Mouse (Mus musculus) forebrain, postnatal 0 days (tissue): Measurements from ENCODE around the gene Tank. TPM values are rescaled to one million over a fixed set of nuclear protein-coding genes. Genes with fewer than 3 reads are reported as not detected.

Experiments used
- ATAC-seq: fragments of 200-750 bp; cut with Nextera tagmentation; 2 replicates; pipeline ENCODE4 v1.8.0; 2017; ENCODE audit warnings: mild to moderate bottlenecking, moderate library complexity
- DNase-seq: peaks from one replicate; pipeline ENCODE4 v3.0.0-alpha.2; 2015
- H3K27ac ChIP-seq: fragments of 300-500 bp; sonication (generic); 2 replicates; pipeline ENCODE4 v1.5.1; 2014; ENCODE audit warnings: low read depth, mild to moderate bottlenecking, antibody characterized with exemption, low read length, moderate library complexity, mixed read lengths
- H3K27me3 ChIP-seq: fragments of 300-500 bp; sonication (generic); 2 replicates; pipeline ENCODE4 v1.6.1; 2014; ENCODE audit warnings: mild to moderate bottlenecking, low read length, mixed read lengths; ENCODE audit not compliant: insufficient read depth
- H3K36me3 ChIP-seq: fragments of 300-500 bp; sonication (generic); 2 replicates; pipeline ENCODE4 v1.6.1; 2014; ENCODE audit warnings: mild to moderate bottlenecking, moderate library complexity; ENCODE audit not compliant: insufficient read depth
- H3K4me1 ChIP-seq: fragments of 300-500 bp; sonication (generic); 2 replicates; pipeline ENCODE4 v1.6.1; 2014; ENCODE audit warnings: antibody characterized with exemption; ENCODE audit not compliant: insufficient read depth
- H3K4me2 ChIP-seq: fragments of 300-500 bp; sonication (generic); 2 replicates; pipeline ENCODE4 v1.6.1; 2014; ENCODE audit warnings: low read depth, mild to moderate bottlenecking, moderate library complexity
- H3K4me3 ChIP-seq: fragments of 300-500 bp; sonication (generic); 2 replicates; pipeline ENCODE4 v1.5.1; 2014; ENCODE audit warnings: low read depth, low read length, mixed read lengths
- H3K9ac ChIP-seq: fragments of 300-500 bp; sonication (generic); 2 replicates; pipeline ENCODE4 v1.6.1; 2014; ENCODE audit warnings: mild to moderate bottlenecking
- H3K9me3 ChIP-seq: fragments of 300-500 bp; sonication (generic); 2 replicates; pipeline ENCODE4 v1.6.1; 2016; ENCODE audit warnings: low read length
- CTCF ChIP-seq: sonication (generic); IDR thresholded peaks from 2 replicates; pipeline ENCODE4 v1.5.1; 2016; ENCODE audit warnings: antibody characterized with exemption, control low read depth, low read depth
- WGBS: fragments of 180-500 bp; shearing (Covaris S2); extraction: QIAGEN DNeasy Blood & Tissue Kit; methylation state at CpG from one replicate; pipeline ENCODE4 v1.1.7; 2014; 5-methylcytosine and 5-hydroxymethylcytosine counted together
- polyA plus RNA-seq: library from polyadenylated mRNA; unstranded; fragments of >200 nt; fragmentation: Nextera tagmentation; extraction: Ambion mirVana; gene quantifications from 2 replicates; pipeline ENCODE4 v1.2.1, GENCODE M21; 2015
- total RNA-seq: library from RNA; depleted of rRNA; stranded (reverse); fragments of >200 nt; gene quantifications from 2 replicates; pipeline ENCODE4 v1.2.3, GENCODE M21; 2014

Gene Tank
- total and polyA plus RNA-seq, 2 experiments from 2014 or later = 24.5 to 35.5 TPM

DNA sequence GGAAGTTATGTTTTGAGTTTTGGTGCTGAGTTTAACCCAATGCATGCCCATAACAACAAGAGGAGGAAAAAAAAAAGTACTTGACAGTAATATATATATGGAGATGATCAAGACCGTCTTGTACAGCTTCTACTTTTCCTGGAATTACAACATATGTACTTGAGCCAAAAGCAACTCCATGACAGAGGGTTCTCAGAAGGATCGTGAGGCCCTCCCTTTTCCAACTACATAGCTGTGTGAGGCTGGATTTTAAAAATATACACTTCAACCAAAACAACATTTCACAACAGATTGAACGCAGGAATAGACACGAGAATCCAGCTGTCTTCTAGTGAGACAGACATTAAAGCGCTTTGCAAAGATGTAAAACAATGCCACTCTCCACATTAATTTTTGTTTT lies 26.7 kb upstream of the Tank start:
- Histone ChIP-seq H3K4me1 (peaks cover 8% of the 10 kb centered on the region), H3K27me3 (no peaks in the 10 kb centered on the region), H3K9me3 (no peaks in the 10 kb centered on the region), H3K9ac (no peak overlapping the region), H3K4me2 (no peak overlapping the region), H3K36me3 (no peaks in the 10 kb centered on the region), H3K4me3 (no peak overlapping the region), H3K27ac (no peak overlapping the region)
- ATAC-seq = peak; percentile 42; the same call in 1 of the 2 replicates
- TF ChIP-seq CTCF = no peak
- 69% methylated on average over 5 of the region's 5 CpGs for WGBS
- no peak for DNase-seq

GRCm38 (mm10) chr2:61555367-61555766 lies 23.0 kb upstream of the Tank start:
- H3K27ac ChIP-seq = no peak overlapping the region
- no peak overlapping the region for H3K4me2 ChIP-seq
- peaks cover 8% of the 10 kb centered on the region for H3K4me1 ChIP-seq
- ATAC-seq (no peak), DNase-seq (peak; percentile 28)
- H3K36me3 ChIP-seq = no peaks in the 10 kb centered on the region
- WGBS = 43% methylated on average over 7 of the region's 7 CpGs
- no peak overlapping the region for H3K4me3 ChIP-seq
- no peak overlapping the region for H3K9ac ChIP-seq
- TF ChIP-seq CTCF = no peak
- no peaks in the 10 kb centered on the region for H3K27me3 ChIP-seq
- H3K9me3 ChIP-seq = no peaks in the 10 kb centered on the region

DNA sequence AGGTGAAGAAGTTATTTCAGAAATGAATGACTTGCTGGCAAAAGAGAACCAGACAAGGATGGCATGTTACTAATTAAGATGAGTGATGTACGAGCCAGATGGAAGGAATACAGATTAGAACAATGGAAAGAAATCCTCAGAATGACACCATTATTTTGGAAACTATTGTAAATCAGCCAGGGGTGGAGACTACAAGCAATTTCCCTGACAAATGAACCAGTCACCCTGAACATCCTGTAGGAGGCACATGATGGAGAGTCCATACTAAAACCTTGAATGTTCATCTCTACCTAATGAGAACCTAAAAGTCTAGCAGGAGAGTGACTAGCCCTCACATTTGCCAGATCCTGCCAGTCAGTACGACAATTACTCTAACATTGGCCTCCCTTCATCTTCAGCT lies 22.6 kb upstream of the Tank start:
- peak; percentile 35; the same call in 1 of the 2 replicates for ATAC-seq

DNA sequence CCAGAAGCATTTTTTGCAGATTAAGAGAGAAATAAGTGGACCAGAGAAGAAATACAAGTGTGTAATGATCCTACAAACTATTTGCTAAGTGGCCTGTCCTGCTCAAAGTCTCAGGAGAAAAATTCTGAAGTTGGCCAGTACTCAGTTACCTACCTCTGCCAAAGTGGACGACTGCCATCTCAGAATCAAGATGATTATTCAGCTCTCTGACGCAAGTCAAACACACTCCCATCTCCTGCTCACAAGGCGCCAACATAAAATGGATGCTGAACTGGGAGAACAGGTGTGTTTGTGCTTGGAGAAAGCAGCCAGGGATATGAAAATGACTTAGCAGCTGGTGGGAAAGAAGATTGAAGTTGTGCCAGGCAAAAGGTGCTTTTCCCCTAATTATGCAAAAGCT lies 21.7 kb upstream of the Tank start:
- no peaks in the 10 kb centered on the region for H3K36me3 ChIP-seq
- no peak for ATAC-seq
- TF ChIP-seq CTCF = no peak
- H3K4me1 ChIP-seq = peaks cover 8% of the 10 kb centered on the region
- no peak overlapping the region for H3K9ac ChIP-seq
- H3K27ac ChIP-seq = no peak overlapping the region
- H3K4me3 ChIP-seq = no peak overlapping the region
- no peak overlapping the region for H3K4me2 ChIP-seq
- H3K9me3 ChIP-seq = no peaks in the 10 kb centered on the region
- 60% methylated on average over 3 of the region's 3 CpGs for WGBS
- DNase-seq = no peak
- H3K27me3 ChIP-seq = no peaks in the 10 kb centered on the region

More for the DNA sequence above, 22.6 kb upstream of the Tank start:
- no peak overlapping the region for H3K9ac ChIP-seq
- H3K36me3 ChIP-seq = no peaks in the 10 kb centered on the region
- peaks cover 8% of the 10 kb centered on the region for H3K4me1 ChIP-seq
- TF ChIP-seq CTCF = no peak
- no peak overlapping the region for H3K4me3 ChIP-seq
- H3K27ac ChIP-seq = no peak overlapping the region
- H3K27me3 ChIP-seq = no peaks in the 10 kb centered on the region
- 25% methylated on average over 2 of the region's 2 CpGs for WGBS
- DNase-seq = peak; percentile 16
- no peaks in the 10 kb centered on the region for H3K9me3 ChIP-seq
- no peak overlapping the region for H3K4me2 ChIP-seq

DNA sequence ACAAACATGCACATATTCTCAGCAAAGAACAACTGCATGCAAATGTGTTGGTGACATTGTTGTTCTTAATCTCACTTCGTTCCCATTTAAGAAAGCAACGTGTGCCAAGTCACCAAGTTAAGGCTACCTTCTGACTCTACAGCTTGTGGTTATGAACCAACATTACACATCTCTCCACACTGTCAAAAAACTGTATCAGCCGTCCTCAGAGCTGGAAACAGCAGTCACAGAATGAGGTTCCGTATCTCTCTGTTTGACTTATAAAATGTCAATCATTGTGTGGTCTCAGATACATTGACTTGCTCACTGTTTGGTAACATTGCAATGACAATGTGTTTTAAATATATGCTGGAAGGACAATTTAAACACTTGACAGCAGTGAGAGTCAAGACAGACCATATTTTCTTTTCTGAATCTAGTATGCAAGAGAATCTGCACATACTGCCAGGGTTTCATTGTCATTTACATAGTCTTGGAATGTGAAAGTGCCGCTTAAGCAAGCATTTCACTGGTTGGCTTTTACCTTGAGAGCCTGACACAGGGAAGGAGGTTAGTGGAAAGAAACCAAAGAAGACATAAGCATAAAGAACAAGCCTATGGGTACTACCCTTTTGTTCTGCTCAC lies 20.4 kb upstream of the Tank start:
- H3K4me3 ChIP-seq = no peak overlapping the region
- H3K27ac ChIP-seq = no peak overlapping the region
- 60% methylated on average over 5 of the region's 5 CpGs for WGBS
- ATAC-seq (peak; percentile 85), DNase-seq (peak; percentile 51)
- H3K27me3 ChIP-seq = no peaks in the 10 kb centered on the region
- no peak overlapping the region for H3K4me2 ChIP-seq
- no peak overlapping the region for H3K9ac ChIP-seq
- no peaks in the 10 kb centered on the region for H3K9me3 ChIP-seq
- TF ChIP-seq CTCF = no peak
- H3K36me3 ChIP-seq = no peaks in the 10 kb centered on the region
- peaks cover 8% of the 10 kb centered on the region for H3K4me1 ChIP-seq

GRCm38 (mm10) chr2:61561058-61561457 lies 17.3 kb upstream of the Tank start:
- H3K4me3 ChIP-seq = no peak overlapping the region
- DNase-seq (no peak), ATAC-seq (no peak)
- H3K9ac ChIP-seq = no peak overlapping the region
- no peak overlapping the region for H3K4me2 ChIP-seq
- no peaks in the 10 kb centered on the region for H3K27me3 ChIP-seq
- TF ChIP-seq CTCF = no peak
- 0 out of 2 replicates have a peak, but pooled peaks cover 3% of the 10 kb centered on the region for H3K4me1 ChIP-seq
- WGBS = 0% methylated on average over 1 of the region's 1 CpGs
- H3K27ac ChIP-seq = no peak overlapping the region
- H3K9me3 ChIP-seq = no peaks in the 10 kb centered on the region
- no peaks in the 10 kb centered on the region for H3K36me3 ChIP-seq

DNA sequence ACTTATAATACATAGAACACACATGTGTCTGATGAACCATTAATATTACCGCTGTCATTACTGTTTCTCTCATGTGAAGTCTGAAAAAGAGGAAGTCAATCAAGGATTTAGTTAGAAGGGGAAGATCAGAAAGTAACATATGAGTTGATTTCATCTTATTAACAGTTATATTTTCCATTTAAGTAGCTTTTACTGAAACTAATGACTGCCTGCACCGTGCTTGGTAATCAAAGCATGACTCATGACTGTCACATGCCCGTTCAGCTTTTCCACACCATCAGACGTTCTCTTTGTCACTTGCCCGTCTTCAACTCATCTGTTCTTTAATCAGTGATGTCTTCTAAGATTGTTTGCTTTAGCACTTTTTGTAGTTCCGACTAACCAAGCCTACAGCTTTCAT lies 15.2 kb upstream of the Tank start:
- H3K4me1 ChIP-seq = no peaks in the 10 kb centered on the region
- H3K27me3 ChIP-seq = no peaks in the 10 kb centered on the region
- DNase-seq (no peak), ATAC-seq (no peak)
- H3K9ac ChIP-seq = no peak overlapping the region
- H3K36me3 ChIP-seq = no peaks in the 10 kb centered on the region
- H3K9me3 ChIP-seq = no peaks in the 10 kb centered on the region
- H3K27ac ChIP-seq = no peak overlapping the region
- no peak overlapping the region for H3K4me3 ChIP-seq
- WGBS = 60% methylated on average over 6 of the region's 6 CpGs
- TF ChIP-seq CTCF = no peak
- H3K4me2 ChIP-seq = no peak overlapping the region
